In genomic region chr14:120406271-120406670, GRCm38 (mm10) we compare ENCODE assay signal across 17 mouse cellular contexts.
DNase-seq lines count a peak whose midpoint lies in the region; ATAC-seq and TF ChIP-seq lines count a peak whose summit lies in the region.
"Had no signal": no experiment of that assay in that cellular context is flagged by ENCODE, and none has a peak within 500 bp of the region (broad histone marks: within the 10 kb centered on the region; RNA-seq: fewer than 3 reads in every experiment).

No protein-coding gene starts in this region.

- peak; percentile 15 for DNase-seq in embryonic facial prominence, embryonic 14.5 days (ENCODE audit: low spot score)
- no peak for DNase-seq in embryonic facial prominence, embryonic 10.5 days (ENCODE audit: low spot score)
- no peak for DNase-seq in liver, postnatal 0 days
- no peak for DNase-seq in liver
- DNase-seq in lung, postnatal 36 days: peak; percentile 43
- DNase-seq in thymus, postnatal 25 days: no peak
- DNase-seq: cerebellum, adult 2 months; forebrain, postnatal 0 days; heart, postnatal 4 days; left cerebral cortex, postnatal 4 days; right cerebral cortex, postnatal 25 days had no signal

- H3K9ac ChIP-seq in embryonic facial prominence, embryonic 14.5 days (ENCODE audit: low read depth, low read length): no peak overlapping the region
- H3K9ac ChIP-seq in liver, postnatal 0 days (replicated peaks): no peak overlapping the region
- H3K9ac ChIP-seq in intestine, embryonic 15.5 days: no peak overlapping the region
- H3K9ac ChIP-seq: embryonic facial prominence, embryonic 12.5 days; forebrain, postnatal 0 days; hindbrain, embryonic 15.5 days had no signal

- H3K27ac ChIP-seq in embryonic facial prominence, embryonic 14.5 days (replicated peaks; ENCODE audit: low read depth, low read length): no peak overlapping the region; the same call in 1 of the 2 replicates
- no peak overlapping the region for H3K27ac ChIP-seq in embryonic facial prominence, embryonic 10.5 days (replicated peaks)
- peak overlapping the region; percentile 63 for H3K27ac ChIP-seq in liver, postnatal 0 days (ENCODE audit: low read depth)
- peak overlapping the region; percentile 80 for H3K27ac ChIP-seq in intestine, embryonic 15.5 days
- H3K27ac ChIP-seq: embryonic facial prominence, embryonic 12.5 days; heart, embryonic 10.5 days; hindbrain, embryonic 15.5 days had no signal

- H3K4me1 ChIP-seq in embryonic facial prominence, embryonic 14.5 days (ENCODE audit: control insufficient read depth, insufficient read depth, low read length): no peaks in the 10 kb centered on the region
- no peaks in the 10 kb centered on the region for H3K4me1 ChIP-seq in embryonic facial prominence, embryonic 10.5 days
- H3K4me1 ChIP-seq in liver, postnatal 0 days (ENCODE audit: insufficient read depth): peaks cover 16% of the 10 kb centered on the region
- H3K4me1 ChIP-seq in intestine, embryonic 15.5 days (replicated peaks): 0 out of 2 replicates have a peak, but pooled peaks cover 2% of the 10 kb centered on the region
- H3K4me1 ChIP-seq: embryonic facial prominence, embryonic 12.5 days; hindbrain, embryonic 15.5 days had no signal

- no peak overlapping the region for H3K4me3 ChIP-seq in embryonic facial prominence, embryonic 14.5 days (ENCODE audit: low read depth, low read length)
- no peak overlapping the region for H3K4me3 ChIP-seq in embryonic facial prominence, embryonic 10.5 days
- no peak overlapping the region for H3K4me3 ChIP-seq in liver, postnatal 0 days (ENCODE audit: low read depth, low read length)
- no peak overlapping the region for H3K4me3 ChIP-seq in intestine, embryonic 15.5 days (replicated peaks)
- H3K4me3 ChIP-seq: embryonic facial prominence, embryonic 12.5 days; heart, embryonic 10.5 days; hindbrain, embryonic 15.5 days had no signal

- TF ChIP-seq EP300 in liver, postnatal 0 days (IDR thresholded peaks at IDR 0.05; ENCODE audit: low read depth): no peak

- 78% methylated on average over 6 of the region's 6 CpGs for WGBS in embryonic facial prominence, embryonic 14.5 days
- 92% methylated on average over 6 of the region's 6 CpGs for WGBS in embryonic facial prominence, embryonic 10.5 days
- 80% methylated on average over 6 of the region's 6 CpGs for WGBS in liver, postnatal 0 days (ENCODE audit: insufficient replicate concordance)
- 65% methylated on average over 6 of the region's 6 CpGs for WGBS in intestine, embryonic 15.5 days

- H3K9me3 ChIP-seq in embryonic facial prominence, embryonic 14.5 days (ENCODE audit: control insufficient read depth, low read length): no peaks in the 10 kb centered on the region
- H3K9me3 ChIP-seq in embryonic facial prominence, embryonic 10.5 days: no peaks in the 10 kb centered on the region
- H3K9me3 ChIP-seq in liver, postnatal 0 days (ENCODE audit: low read length): no peaks in the 10 kb centered on the region
- H3K9me3 ChIP-seq in intestine, embryonic 15.5 days: no peaks in the 10 kb centered on the region
- H3K9me3 ChIP-seq: embryonic facial prominence, embryonic 12.5 days; heart, embryonic 10.5 days; hindbrain, embryonic 15.5 days had no signal

- H3K4me2 ChIP-seq in embryonic facial prominence, embryonic 14.5 days (ENCODE audit: low read depth, low read length): no peak overlapping the region
- H3K4me2 ChIP-seq in liver, postnatal 0 days (ENCODE audit: low read depth, low read length): no peak overlapping the region
- 0 out of 2 replicates have a peak overlapping the region, but pooled peaks have one; percentile 6 for H3K4me2 ChIP-seq in intestine, embryonic 15.5 days (replicated peaks)
- H3K4me2 ChIP-seq: embryonic facial prominence, embryonic 12.5 days; hindbrain, embryonic 15.5 days; midbrain, embryonic 11.5 days had no signal

- H3K27me3 ChIP-seq in embryonic facial prominence, embryonic 14.5 days (replicated peaks; ENCODE audit: control insufficient read depth, insufficient read depth, low read length): no peaks in the 10 kb centered on the region
- H3K27me3 ChIP-seq in embryonic facial prominence, embryonic 10.5 days (replicated peaks; ENCODE audit: low read depth, poor library complexity, severe bottlenecking): no peaks in the 10 kb centered on the region
- H3K27me3 ChIP-seq in liver, postnatal 0 days (ENCODE audit: insufficient read depth, low read length): no peaks in the 10 kb centered on the region
- H3K27me3 ChIP-seq in intestine, embryonic 15.5 days (replicated peaks): no peaks in the 10 kb centered on the region
- H3K27me3 ChIP-seq: embryonic facial prominence, embryonic 12.5 days; hindbrain, embryonic 15.5 days had no signal

- no peak for TF ChIP-seq CTCF in liver, postnatal 0 days (IDR thresholded peaks at IDR 0.05; ENCODE audit: low read depth)

- peaks cover 67% of the 10 kb centered on the region for H3K36me3 ChIP-seq in embryonic facial prominence, embryonic 14.5 days (ENCODE audit: control insufficient read depth, insufficient read depth, low read length)
- H3K36me3 ChIP-seq in embryonic facial prominence, embryonic 10.5 days (replicated peaks): peaks cover 77% of the 10 kb centered on the region
- peaks cover 15% of the 10 kb centered on the region; the same call in 1 of the 2 replicates for H3K36me3 ChIP-seq in liver, postnatal 0 days (replicated peaks; ENCODE audit: insufficient read depth, low read length)
- peaks cover 19% of the 10 kb centered on the region; the same call in 1 of the 2 replicates for H3K36me3 ChIP-seq in intestine, embryonic 15.5 days

- peak; percentile 51; the same call in 1 of the 2 replicates for ATAC-seq in embryonic facial prominence, embryonic 14.5 days (ENCODE audit: low read depth)
- ATAC-seq in liver, postnatal 0 days: no peak
- peak; percentile 64 for ATAC-seq in intestine, embryonic 15.5 days
- no peak for ATAC-seq in megakaryocyte progenitor cell, adult 5-6 weeks (replicated peaks; ENCODE audit: poor library complexity)
- ATAC-seq: forebrain, postnatal 0 days had no signal

Comparison
In these comparisons a context has a peak if more than half of its experiments do, and no peak if none do; other contexts are left out.
1. DNase-seq: peak in embryonic facial prominence, embryonic 14.5 days (single experiment) and lung, postnatal 36 days (single experiment); none in embryonic facial prominence, embryonic 10.5 days (single experiment), liver, postnatal 0 days (single experiment), liver (single experiment) and thymus, postnatal 25 days (single experiment).
2. ATAC-seq: peak in embryonic facial prominence, embryonic 14.5 days (single experiment) and intestine, embryonic 15.5 days (single experiment); none in liver, postnatal 0 days (single experiment) and megakaryocyte progenitor cell, adult 5-6 weeks (single experiment).
3. H3K27ac ChIP-seq: peak in liver, postnatal 0 days (single experiment) and intestine, embryonic 15.5 days (single experiment); none in embryonic facial prominence, embryonic 14.5 days (single experiment) and embryonic facial prominence, embryonic 10.5 days (single experiment).